Mouse (Mus musculus): Measurements from ENCODE around the gene Numb. TPM values are rescaled to one million over a fixed set of nuclear protein-coding genes. Genes with fewer than 3 reads are reported as not detected.

Numb gene
- 30.5 TPM for polyA plus RNA-seq (2015; fragmentation: Illumina TruSeq; extraction: RNeasy Lipid Tissue Mini Kit (QIAGEN cat#74804); ENCODE audit: insufficient read depth, low replicate concordance)

DNA sequence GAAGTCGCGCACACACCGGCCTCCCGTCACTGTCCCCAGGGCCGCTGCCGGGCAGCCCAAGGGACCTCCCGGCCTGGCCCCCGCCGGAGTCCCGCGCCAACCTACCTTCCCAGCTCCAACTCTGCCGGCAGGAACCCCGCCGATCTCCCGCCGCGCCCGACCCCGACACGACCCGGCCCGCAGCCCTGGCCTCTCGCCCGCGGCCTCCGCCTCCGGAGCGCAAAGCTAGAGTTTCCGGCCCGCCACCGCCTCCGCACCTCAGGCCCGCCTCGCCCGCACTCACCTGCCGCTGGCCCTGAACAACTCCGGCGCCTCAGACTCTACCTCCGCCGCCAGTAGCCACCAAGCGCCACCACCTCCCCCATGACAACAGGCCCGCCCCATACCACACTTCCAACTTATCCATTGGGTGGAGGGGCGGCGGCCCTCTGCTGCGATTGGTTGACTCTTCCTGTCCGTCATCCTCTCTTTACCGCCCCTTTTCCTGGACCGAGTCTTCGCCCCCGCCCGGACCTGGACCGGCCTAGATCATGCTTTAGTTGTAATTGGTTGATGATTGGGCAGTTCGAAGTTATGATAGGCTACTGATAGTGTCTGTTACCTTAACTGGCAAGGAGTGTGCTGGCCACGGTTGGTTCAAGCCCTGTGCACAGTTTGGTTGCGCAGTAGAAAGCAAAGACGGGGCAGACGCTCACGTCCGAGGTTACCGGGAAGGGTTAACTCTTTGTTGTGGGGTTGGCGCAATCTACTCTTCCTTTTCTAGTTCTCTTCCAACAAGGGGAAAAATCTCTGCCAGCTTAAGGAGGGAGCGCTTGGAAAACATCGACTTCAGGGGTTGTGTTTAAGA, at the start of gene Numb:
TSS of gene Numb (minus strand) at position 400 of the 847 bp plus-strand sequence.

DNA sequence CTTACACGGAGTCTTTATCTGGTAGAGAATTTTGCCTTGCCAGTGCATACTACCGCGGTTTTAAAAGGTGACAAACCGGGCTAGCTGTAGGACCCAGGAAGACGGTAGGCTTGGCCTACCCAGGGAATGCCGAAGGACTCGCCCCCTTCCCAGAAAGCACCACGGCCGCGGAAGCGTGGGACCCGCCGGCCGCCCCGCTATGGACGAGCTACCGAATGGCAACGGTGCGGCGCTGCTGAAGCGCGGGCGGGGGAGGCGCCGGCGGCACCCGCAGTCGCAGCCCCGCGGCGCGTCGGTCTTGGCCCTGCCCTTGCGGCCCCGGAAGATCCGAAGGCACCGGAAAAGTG, 28.7 kb upstream of the Numb start, which contains the start of gene Riox1:
TSS of gene Riox1 (plus strand) at position 116 of the 347 bp plus-strand sequence.

GRCm38 (mm10) chr12:83763311-83764043, 158.3 kb downstream of the Numb start, which contains the start of gene Papln:
Gene Papln (plus strand): TSS chr12:83763634.

Other genes with a start within 250 kb of the Numb start
- gene Psen1, start 233.8 kb downstream of the Numb start, polyA plus RNA-seq (2015; fragmentation: Illumina TruSeq; extraction: RNeasy Lipid Tissue Mini Kit (QIAGEN cat#74804); ENCODE audit: insufficient read depth, low replicate concordance) = 63.8 TPM
- gene Papln, start 158.3 kb downstream of the Numb start, polyA plus RNA-seq (2015; fragmentation: Illumina TruSeq; extraction: RNeasy Lipid Tissue Mini Kit (QIAGEN cat#74804); ENCODE audit: insufficient read depth, low replicate concordance) = 0.11 TPM
- 8.1 TPM for gene Riox1, start 28.7 kb upstream of the Numb start, polyA plus RNA-seq (2015; fragmentation: Illumina TruSeq; extraction: RNeasy Lipid Tissue Mini Kit (QIAGEN cat#74804); ENCODE audit: insufficient read depth, low replicate concordance)
- gene Heatr4, start 62.9 kb upstream of the Numb start, polyA plus RNA-seq (2015; fragmentation: Illumina TruSeq; extraction: RNeasy Lipid Tissue Mini Kit (QIAGEN cat#74804); ENCODE audit: insufficient read depth, low replicate concordance) = not detected
- 3.1 TPM for gene Acot2, start 65.9 kb upstream of the Numb start, polyA plus RNA-seq (2015; fragmentation: Illumina TruSeq; extraction: RNeasy Lipid Tissue Mini Kit (QIAGEN cat#74804); ENCODE audit: insufficient read depth, low replicate concordance)
- gene Acot1, start 87.6 kb upstream of the Numb start, polyA plus RNA-seq (2015; fragmentation: Illumina TruSeq; extraction: RNeasy Lipid Tissue Mini Kit (QIAGEN cat#74804); ENCODE audit: insufficient read depth, low replicate concordance) = 8.4 TPM
- 0.36 TPM for gene Acot4, start 116.4 kb upstream of the Numb start, polyA plus RNA-seq (2015; fragmentation: Illumina TruSeq; extraction: RNeasy Lipid Tissue Mini Kit (QIAGEN cat#74804); ENCODE audit: insufficient read depth, low replicate concordance)
- gene Gm49366, start 117.0 kb upstream of the Numb start, polyA plus RNA-seq (2015; fragmentation: Illumina TruSeq; extraction: RNeasy Lipid Tissue Mini Kit (QIAGEN cat#74804); ENCODE audit: insufficient read depth, low replicate concordance) = not detected
- not detected for gene Acot3, start 130.2 kb upstream of the Numb start, polyA plus RNA-seq (2015; fragmentation: Illumina TruSeq; extraction: RNeasy Lipid Tissue Mini Kit (QIAGEN cat#74804); ENCODE audit: insufficient read depth, low replicate concordance)
- gene Acot5, start 147.4 kb upstream of the Numb start, polyA plus RNA-seq (2015; fragmentation: Illumina TruSeq; extraction: RNeasy Lipid Tissue Mini Kit (QIAGEN cat#74804); ENCODE audit: insufficient read depth, low replicate concordance) = not detected
- 1.7 TPM for gene Acot6, start 178.7 kb upstream of the Numb start, polyA plus RNA-seq (2015; fragmentation: Illumina TruSeq; extraction: RNeasy Lipid Tissue Mini Kit (QIAGEN cat#74804); ENCODE audit: insufficient read depth, low replicate concordance)
- 3.0 TPM for gene Dnal1, start 192.4 kb upstream of the Numb start, polyA plus RNA-seq (2015; fragmentation: Illumina TruSeq; extraction: RNeasy Lipid Tissue Mini Kit (QIAGEN cat#74804); ENCODE audit: insufficient read depth, low replicate concordance)
- 0.25 TPM for gene Pnma1, start 226.6 kb upstream of the Numb start, polyA plus RNA-seq (2015; fragmentation: Illumina TruSeq; extraction: RNeasy Lipid Tissue Mini Kit (QIAGEN cat#74804); ENCODE audit: insufficient read depth, low replicate concordance)